Mouse (Mus musculus): Measurements from ENCODE around the gene Ttc25. TPM values are rescaled to one million over a fixed set of nuclear protein-coding genes. Genes with fewer than 3 reads are reported as not detected.

Gene Ttc25
- total RNA-seq, 1 experiment, result 3.4 TPM

GRCm38 (mm10) chr11:100619485-100619975 lies 74.1 kb downstream of the Ttc25 start:
- Histone ChIP-seq H3K4me3 (ENCODE audit: insufficient read depth in 1 of 2, low read depth in 1 of 2, low read length in 2 of 2, poor library complexity in 1 of 2, severe bottlenecking in 1 of 2) (peak overlapping the region; percentile 86 to 96), H3K9me3 (ENCODE audit: control insufficient read depth, insufficient read depth, low read depth, low read length) (no peaks in the 10 kb centered on the region), H3K4me1 (ENCODE audit: control insufficient read depth in 2 of 2, insufficient read depth in 2 of 2, low read length in 2 of 2, poor library complexity in 1 of 2) (peaks cover 3 to 8% of the 10 kb centered on the region in 2 experiments; a peak in 3 of 4 replicates), H3K27ac (ENCODE audit: insufficient read depth, low read depth, low read length, poor library complexity, severe bottlenecking) (peak overlapping the region; percentile 97), H3K9ac (ENCODE audit: insufficient read depth, low read depth, low read length, poor library complexity, severe bottlenecking) (peak overlapping the region; percentile 98), H3K36me3 (ENCODE audit: control insufficient read depth, insufficient read depth, low read length, poor library complexity, severe bottlenecking) (peaks cover 1% of the 10 kb centered on the region; the same call in 1 of the 2 replicates)
- in situ Hi-C loops (cut with MboI; ENCODE audit: low sequenced_read_pairs in 2 of 2, unreplicated experiment in 2 of 2), result no loop called here
- TF ChIP-seq HCFC1 (IDR thresholded peaks at IDR 0.05; ENCODE audit: borderline replicate concordance, insufficient read depth, low read length) (peak; percentile 71), ZNF384 (IDR thresholded peaks at IDR 0.05; ENCODE audit: low read depth, low read length) (no peak)
- DNase-seq (ENCODE audit: low read depth, low spot score), result peak; percentile 98

- Histone ChIP-seq H3K9ac (ENCODE audit: insufficient read depth, low read depth, low read length, poor library complexity, severe bottlenecking) (peak within 1 kb of the TSS; percentile 98), H3K9me3 (ENCODE audit: control insufficient read depth, insufficient read depth, low read depth, low read length) (no peaks in the 10 kb centered on the region), H3K4me3 (ENCODE audit: insufficient read depth in 1 of 2, low read depth in 1 of 2, low read length in 2 of 2, poor library complexity in 1 of 2, severe bottlenecking in 1 of 2) (peak within 1 kb of the TSS; percentile 86 to 96), H3K36me3 (ENCODE audit: control insufficient read depth, insufficient read depth, low read length, poor library complexity, severe bottlenecking) (peaks cover 6% of the 10 kb centered on the region; the same call in 1 of the 2 replicates), H3K27ac (ENCODE audit: insufficient read depth, low read depth, low read length, poor library complexity, severe bottlenecking) (peak within 1 kb of the TSS; percentile 97), H3K4me1 (ENCODE audit: control insufficient read depth in 2 of 2, insufficient read depth in 2 of 2, low read length in 2 of 2, poor library complexity in 1 of 2) (peaks cover 3 to 8% of the 10 kb centered on the region in 2 experiments; a peak in 3 of 4 replicates)
- in situ Hi-C loops (cut with MboI; ENCODE audit: low sequenced_read_pairs in 2 of 2, unreplicated experiment in 2 of 2), result no loop called here
- DNase-seq (ENCODE audit: low read depth, low spot score), result no peak
- TF ChIP-seq CHD2 (IDR thresholded peaks at IDR 0.05; ENCODE audit: low read depth, low read length) (no peak), ZNF384 (IDR thresholded peaks at IDR 0.05; ENCODE audit: low read depth, low read length) (no peak), HCFC1 (IDR thresholded peaks at IDR 0.05; ENCODE audit: borderline replicate concordance, insufficient read depth, low read length) (no peak), ZC3H11A (IDR thresholded peaks at IDR 0.05; ENCODE audit: borderline replicate concordance, low read depth, low read length) (no peak), MAFK (IDR thresholded peaks at IDR 0.05; ENCODE audit: insufficient read depth, low read depth, low read length) (no peak)
Measured at GRCm38 (mm10) chr11:100619982-100620381, 74.6 kb downstream of the Ttc25 start, which contains the start of gene Dnajc7. TSS of gene Dnajc7 (minus strand) at chr11:100620168.

Other genes starting within 250 kb of the Ttc25 start
- gene Eif1, start 225.7 kb upstream of the Ttc25 start, total RNA-seq (2012; rRNA removed), result 322 and 326 TPM in 2 replicates
- 1.6 and 2.9 TPM in 2 replicates for gene Gast, start 211.2 kb upstream of the Ttc25 start, total RNA-seq (2012; rRNA removed)
- gene Hap1, start 189.5 kb upstream of the Ttc25 start, total RNA-seq (2012; rRNA removed), result 21.4 and 34.2 TPM in 2 replicates
- 97.6 and 101 TPM in 2 replicates for gene Jup, start 147.8 kb upstream of the Ttc25 start, total RNA-seq (2012; rRNA removed)
- 39.0 and 44.3 TPM in 2 replicates for gene P3h4, start 130.8 kb upstream of the Ttc25 start, total RNA-seq (2012; rRNA removed)
- gene Fkbp10, start 129.9 kb upstream of the Ttc25 start, total RNA-seq (2012; rRNA removed), result 73.3 and 102 TPM in 2 replicates
- 27.1 and 27.4 TPM in 2 replicates for gene Nt5c3b, start 103.8 kb upstream of the Ttc25 start, total RNA-seq (2012; rRNA removed)
- 1.7 and 2.9 TPM in 2 replicates for gene Klhl10, start 103.7 kb upstream of the Ttc25 start, total RNA-seq (2012; rRNA removed)
- 43.3 and 49.5 TPM in 2 replicates for gene Klhl11, start 72.9 kb upstream of the Ttc25 start, total RNA-seq (2012; rRNA removed)
- 202 and 209 TPM in 2 replicates for gene Acly, start 17.6 kb upstream of the Ttc25 start, total RNA-seq (2012; rRNA removed)
- 9.4 and 11.9 TPM in 2 replicates for gene Cnp, start 29.3 kb downstream of the Ttc25 start, total RNA-seq (2012; rRNA removed)
- gene Nkiras2, start 73.6 kb downstream of the Ttc25 start, total RNA-seq (2012; rRNA removed), result 27.3 and 30.7 TPM in 2 replicates
- 139 and 208 TPM in 2 replicates for gene Dnajc7, start 74.6 kb downstream of the Ttc25 start, total RNA-seq (2012; rRNA removed)
- gene Zfp385c, start 146.8 kb downstream of the Ttc25 start, total RNA-seq (2012; rRNA removed), result 0.09 and 0.37 TPM in 2 replicates
- 2.3 and 4.1 TPM in 2 replicates for gene Dhx58, start 158.7 kb downstream of the Ttc25 start, total RNA-seq (2012; rRNA removed)
- 40.8 and 44.4 TPM in 2 replicates for gene Kat2a, start 166.9 kb downstream of the Ttc25 start, total RNA-seq (2012; rRNA removed)
- gene Hspb9, start 168.2 kb downstream of the Ttc25 start, total RNA-seq (2012; rRNA removed), result 0.49 and 1.6 TPM in 2 replicates
- 83.8 and 124 TPM in 2 replicates for gene Rab5c, start 192.6 kb downstream of the Ttc25 start, total RNA-seq (2012; rRNA removed)
- gene Kcnh4, start 214.3 kb downstream of the Ttc25 start, total RNA-seq (2012; rRNA removed), result 0.45 and 0.48 TPM in 2 replicates
- gene Hcrt, start 217.3 kb downstream of the Ttc25 start, total RNA-seq (2012; rRNA removed), result not detected in 2 replicates
- gene Ghdc, start 225.3 kb downstream of the Ttc25 start, total RNA-seq (2012; rRNA removed), result 16.5 and 26.4 TPM in 2 replicates

Measured in ES-E14 (cell line).